Mouse (Mus musculus) left cerebral cortex, adult 8-10 months (tissue): ENCODE measurements around the gene Cyp3a16. TPM values are rescaled to one million over a fixed set of nuclear protein-coding genes. Genes with fewer than 3 reads are reported as not detected.
"Not testable (repeated sequence)": the region's sequence is repeated elsewhere in the genome, so short reads cannot be mapped to it uniquely, and the experiment has no call there.

Experiments used
- DNase-seq, 2 experiments: peaks; one replicate each; pipeline ENCODE4 v3.0.0; 2022; ENCODE audit warnings: low spot score in 2 of 2
- total RNA-seq, 4 experiments: library from RNA; stranded (reverse); gene quantifications; 2 replicates each; pipeline ENCODE4 v1.2.4; 2022

The Cyp3a16 gene
- not detected for total RNA-seq

DNA sequence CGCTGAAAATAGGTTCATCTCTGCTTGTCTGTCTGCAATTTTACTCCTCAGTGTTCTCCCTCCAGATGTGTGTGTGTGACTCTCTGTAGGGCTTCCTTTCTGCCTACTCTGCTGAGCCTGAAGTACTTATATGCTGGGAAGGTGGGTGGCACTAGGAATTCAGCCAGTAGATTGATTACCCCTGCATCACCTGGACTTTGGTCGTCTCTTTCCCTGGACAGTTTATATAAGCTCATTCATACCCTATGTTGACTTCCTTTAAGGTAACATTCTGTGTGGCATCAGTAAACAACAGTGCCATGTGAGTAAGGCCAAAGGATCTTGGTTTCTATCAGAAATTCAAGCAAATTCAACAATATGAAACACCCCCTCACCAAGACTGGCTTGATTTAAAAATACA lies at the start of gene Cyp3a16:
Gene Cyp3a16 (minus strand): TSS at position 101 of the 400 bp plus-strand sequence.
- DNase-seq = not testable (repeated sequence)

DNA sequence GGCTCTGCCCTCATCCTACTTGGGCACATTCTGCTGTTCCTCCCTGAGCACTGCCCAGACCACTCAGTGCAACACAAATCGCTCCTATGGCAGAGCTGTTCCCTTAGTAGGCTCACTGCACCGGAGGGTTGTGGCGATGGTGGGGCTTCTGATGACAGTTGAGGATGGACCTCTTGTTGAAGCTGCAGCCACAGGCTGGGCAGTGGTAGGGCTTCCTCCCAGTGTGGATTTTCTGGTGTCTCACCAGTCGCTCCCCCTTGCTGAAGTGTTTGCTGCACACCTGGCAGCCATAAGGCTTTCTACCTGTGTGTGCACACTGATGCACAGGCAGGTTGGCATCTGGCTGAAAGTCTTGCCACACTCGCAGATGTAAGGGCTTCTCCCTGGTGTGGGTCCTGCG lies 20.8 kb upstream of the Cyp3a16 start:
- DNase-seq = no peak

DNA sequence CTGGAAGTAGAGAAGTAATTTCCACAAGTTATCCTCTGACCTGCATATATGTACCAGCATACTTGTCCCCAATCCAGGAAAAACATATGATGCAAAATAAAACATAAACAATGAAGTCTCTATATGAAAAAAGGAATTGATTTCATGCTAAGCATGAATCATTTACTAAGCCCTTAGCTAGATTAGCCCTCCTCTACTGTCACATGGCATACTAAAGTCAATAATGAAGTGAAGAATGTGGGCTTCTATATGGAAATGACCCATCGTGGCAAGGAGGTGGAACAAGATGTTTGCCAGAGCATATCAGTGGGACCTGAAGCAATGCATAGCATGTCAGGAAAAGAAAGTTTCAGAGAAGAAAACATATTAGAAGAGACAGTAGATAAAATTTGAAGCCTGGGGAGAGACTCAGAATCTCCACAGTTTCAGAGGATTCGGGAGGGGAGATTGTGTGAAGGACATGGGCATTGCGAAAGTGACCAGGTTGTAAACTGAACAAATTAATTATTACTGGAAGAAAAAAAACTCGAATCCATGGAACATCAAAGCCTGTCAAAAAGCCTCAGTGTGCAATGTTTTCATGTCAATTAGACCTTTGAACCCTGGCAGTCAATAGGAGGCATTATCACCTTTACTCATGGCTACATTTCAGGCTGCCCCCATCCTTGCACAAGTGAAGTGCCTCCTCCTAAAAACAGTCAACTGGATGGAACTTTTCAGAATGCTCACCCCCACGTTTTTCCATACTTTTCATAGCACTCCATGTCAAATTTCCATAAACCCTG lies 5.0 kb downstream of the Cyp3a16 start:
- no peak for DNase-seq

- no peak for DNase-seq
Observed at GRCm38 (mm10) chr5:145462321-145462720, 7.2 kb downstream of the Cyp3a16 start.

GRCm38 (mm10) chr5:145454389-145454788 lies 15.1 kb downstream of the Cyp3a16 start:
- no peak for DNase-seq

- no peak for DNase-seq
Observed at GRCm38 (mm10) chr5:145433688-145434087, 35.8 kb downstream of the Cyp3a16 start.

GRCm38 (mm10) chr5:145431004-145431403 lies 38.5 kb downstream of the Cyp3a16 start:
- DNase-seq = no peak

- no peak for DNase-seq
Observed at GRCm38 (mm10) chr5:145422287-145422686, 47.2 kb downstream of the Cyp3a16 start.

DNA sequence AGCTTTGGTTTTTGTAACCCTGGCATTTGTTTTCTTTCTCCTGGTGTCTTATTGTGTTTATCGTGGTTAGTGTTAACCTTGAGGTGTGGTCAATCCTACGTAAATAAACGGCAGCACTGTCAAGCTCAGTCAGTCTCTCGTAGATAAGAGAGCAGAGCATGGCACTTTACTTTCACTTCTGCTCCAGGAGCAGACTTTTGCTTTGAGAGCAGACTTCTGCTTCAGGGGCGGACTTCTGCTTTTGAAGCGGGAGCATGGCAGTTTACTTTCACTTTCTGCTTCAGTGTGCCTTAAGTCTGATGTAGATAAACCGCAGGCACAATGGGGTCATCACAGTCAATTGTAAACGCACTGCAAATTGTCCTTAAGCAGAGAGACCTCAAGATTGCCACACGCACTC lies 54.1 kb downstream of the Cyp3a16 start:
- not testable (repeated sequence) for DNase-seq

Other genes with a start within 250 kb of the Cyp3a16 start
- 10 to 100 TPM; 31.6 to 35.8 (median 31.9) TPM for gene Zfp655, start 238.0 kb downstream of the Cyp3a16 start, total RNA-seq
- 10 to 100 TPM; 18.5 to 24.1 (median 22.5) TPM for gene Zscan25, start 189.2 kb downstream of the Cyp3a16 start, total RNA-seq
- gene Cyp3a57, start 124.4 kb downstream of the Cyp3a16 start, total RNA-seq = under 1 TPM; 0.30 to 0.48 (median 0.34) TPM
- not detected for gene Cyp3a41b, start 115.0 kb upstream of the Cyp3a16 start, total RNA-seq